Mouse (Mus musculus) urinary bladder, adult 18-20 months (tissue): Measurements from ENCODE around the gene BC030500.

Experiments
- DNase-seq, 2 experiments: peaks; one replicate each; pipeline ENCODE4 v3.0.0; 2022; ENCODE audit warnings: low spot score in 2 of 2, mixed read lengths in 2 of 2

The BC030500 gene

GRCm38 (mm10) chr8:58911677-58912076 is at the start of gene BC030500:
Gene BC030500, plus strand, starts transcription at chr8:58911755.
- DNase-seq = no peak

- DNase-seq = no peak
These were observed 25.1 kb upstream of the BC030500 start for GRCm38 (mm10) chr8:58886405-58886804.

GRCm38 (mm10) chr8:58890591-58890990 is 21.0 kb upstream of the BC030500 start:
- DNase-seq = no peak

- no peak for DNase-seq
These were observed 15.6 kb upstream of the BC030500 start for GRCm38 (mm10) chr8:58895960-58896359.

GRCm38 (mm10) chr8:58904465-58904864 is 7.1 kb upstream of the BC030500 start:
- no peak for DNase-seq

- no peak for DNase-seq
These were observed 763 bp downstream of the BC030500 start, which contains the start of gene Galntl6 for GRCm38 (mm10) chr8:58912196-58912839. Gene Galntl6, minus strand, starts transcription at chr8:58912640.

- DNase-seq = peak in 1 of 2 experiments; percentile 19
These were observed 1.5 kb downstream of the BC030500 start for GRCm38 (mm10) chr8:58912840-58913639.

- no peak for DNase-seq
These were observed 2.0 kb downstream of the BC030500 start for GRCm38 (mm10) chr8:58913640-58913968.

- no peak for DNase-seq
These were observed 3.6 kb downstream of the BC030500 start for GRCm38 (mm10) chr8:58915142-58915541.

- no peak for DNase-seq
These were observed 19.5 kb downstream of the BC030500 start for GRCm38 (mm10) chr8:58931066-58931465.

- DNase-seq = no peak
These were observed 32.2 kb downstream of the BC030500 start for GRCm38 (mm10) chr8:58943773-58944172.

GRCm38 (mm10) chr8:58957195-58957739 is 45.7 kb downstream of the BC030500 start:
- no peak for DNase-seq
